Mouse (Mus musculus): ENCODE measurements at regions not wholly inside any gene's neighbourhood (a gene's known extent, or its start where the extent isn't known, plus 50 kb on each side); places are given as distances from the start of the nearest gene placed in this dataset.

- Histone ChIP-seq H3K79me2 (replicated peaks; ENCODE audit: control insufficient read depth, insufficient read depth, low read length) (no peaks in the 10 kb centered on the region), H3K36me3 (ENCODE audit: control insufficient read depth, insufficient read depth, low read length) (no peaks in the 10 kb centered on the region), H3K27ac (no peak overlapping the region), H3K4me3 (no peak overlapping the region), H3K4me1 (ENCODE audit: control insufficient read depth, insufficient read depth, low read length) (no peaks in the 10 kb centered on the region), H3K9ac (ENCODE audit: low read depth, low read length) (no peak overlapping the region), H3K27me3 (ENCODE audit: control insufficient read depth, insufficient read depth, low read length) (no peaks in the 10 kb centered on the region)
- WGBS, result 65% methylated on average over 1 of the region's 1 CpGs
- intact Hi-C loops (cut with DNase I), result no loop called here
- TF ChIP-seq CTCF (IDR thresholded peaks at IDR 0.05) (no peak), POLR2A (IDR thresholded peaks at IDR 0.05; ENCODE audit: insufficient read depth, low read depth, low read length) (no peak), EP300 (IDR thresholded peaks at IDR 0.05; ENCODE audit: insufficient read depth, low read depth, low read length) (no peak)
- DNase-seq, result no peak
Observed at GRCm38 (mm10) chr3:8036697-8037096, 1416.5 kb upstream of the 1700008P02Rik start.

GRCm38 (mm10) chr3:8035091-8035729 is 1415.0 kb upstream of the 1700008P02Rik start:
- Histone ChIP-seq H3K4me3 (no peak overlapping the region), H3K36me3 (ENCODE audit: control insufficient read depth, insufficient read depth, low read length) (no peaks in the 10 kb centered on the region), H3K79me2 (replicated peaks; ENCODE audit: control insufficient read depth, insufficient read depth, low read length) (no peaks in the 10 kb centered on the region), H3K27me3 (ENCODE audit: control insufficient read depth, insufficient read depth, low read length) (no peaks in the 10 kb centered on the region), H3K27ac (no peak overlapping the region), H3K9ac (ENCODE audit: low read depth, low read length) (no peak overlapping the region), H3K4me1 (ENCODE audit: control insufficient read depth, insufficient read depth, low read length) (no peaks in the 10 kb centered on the region)
- DNase-seq, result no peak
- no peak for TF ChIP-seq CTCF (IDR thresholded peaks at IDR 0.05)
- TF ChIP-seq EP300 (IDR thresholded peaks at IDR 0.05; ENCODE audit: insufficient read depth, low read depth, low read length), result no peak
- no peak for TF ChIP-seq POLR2A (IDR thresholded peaks at IDR 0.05; ENCODE audit: insufficient read depth, low read depth, low read length)
- intact Hi-C loops (cut with DNase I), result no loop called here
- WGBS, result 77% methylated on average over 14 of the region's 14 CpGs

GRCm38 (mm10) chr3:8026325-8027017 is 1406.2 kb upstream of the 1700008P02Rik start:
- no peak overlapping the region for H3K27ac ChIP-seq
- TF ChIP-seq CTCF (IDR thresholded peaks at IDR 0.05) (no peak), EP300 (IDR thresholded peaks at IDR 0.05; ENCODE audit: insufficient read depth, low read depth, low read length) (no peak), POLR2A (IDR thresholded peaks at IDR 0.05; ENCODE audit: insufficient read depth, low read depth, low read length) (no peak)
- intact Hi-C loops (cut with DNase I), result no loop called here
- no peak overlapping the region for H3K4me3 ChIP-seq
- H3K4me1 ChIP-seq (ENCODE audit: control insufficient read depth, insufficient read depth, low read length), result no peaks in the 10 kb centered on the region
- no peak for DNase-seq
- H3K79me2 ChIP-seq (replicated peaks; ENCODE audit: control insufficient read depth, insufficient read depth, low read length), result no peaks in the 10 kb centered on the region
- H3K36me3 ChIP-seq (ENCODE audit: control insufficient read depth, insufficient read depth, low read length), result no peaks in the 10 kb centered on the region
- WGBS, result 65% methylated on average over 4 of the region's 4 CpGs
- H3K27me3 ChIP-seq (ENCODE audit: control insufficient read depth, insufficient read depth, low read length), result no peaks in the 10 kb centered on the region
- H3K9ac ChIP-seq (ENCODE audit: low read depth, low read length), result no peak overlapping the region

GRCm38 (mm10) chr3:8022654-8023053 is 1402.4 kb upstream of the 1700008P02Rik start:
- intact Hi-C loops (cut with DNase I), result no loop called here
- no peak for TF ChIP-seq POLR2A (IDR thresholded peaks at IDR 0.05; ENCODE audit: insufficient read depth, low read depth, low read length)
- no peak for TF ChIP-seq CTCF (IDR thresholded peaks at IDR 0.05)
- TF ChIP-seq EP300 (IDR thresholded peaks at IDR 0.05; ENCODE audit: insufficient read depth, low read depth, low read length), result no peak
- 85% methylated on average over 10 of the region's 10 CpGs for WGBS
- Histone ChIP-seq H3K27me3 (ENCODE audit: control insufficient read depth, insufficient read depth, low read length) (no peaks in the 10 kb centered on the region), H3K36me3 (ENCODE audit: control insufficient read depth, insufficient read depth, low read length) (no peaks in the 10 kb centered on the region), H3K79me2 (replicated peaks; ENCODE audit: control insufficient read depth, insufficient read depth, low read length) (no peaks in the 10 kb centered on the region), H3K9ac (ENCODE audit: low read depth, low read length) (no peak overlapping the region), H3K4me3 (no peak overlapping the region), H3K27ac (no peak overlapping the region), H3K4me1 (ENCODE audit: control insufficient read depth, insufficient read depth, low read length) (no peaks in the 10 kb centered on the region)
- DNase-seq, result no peak

GRCm38 (mm10) chr3:8017489-8017888 is 1397.2 kb upstream of the 1700008P02Rik start:
- TF ChIP-seq POLR2A (IDR thresholded peaks at IDR 0.05; ENCODE audit: insufficient read depth, low read depth, low read length), result no peak
- TF ChIP-seq EP300 (IDR thresholded peaks at IDR 0.05; ENCODE audit: insufficient read depth, low read depth, low read length), result no peak
- TF ChIP-seq CTCF (IDR thresholded peaks at IDR 0.05), result no peak
- Histone ChIP-seq H3K36me3 (ENCODE audit: control insufficient read depth, insufficient read depth, low read length) (no peaks in the 10 kb centered on the region), H3K79me2 (replicated peaks; ENCODE audit: control insufficient read depth, insufficient read depth, low read length) (no peaks in the 10 kb centered on the region), H3K4me3 (no peak overlapping the region), H3K27ac (no peak overlapping the region), H3K27me3 (ENCODE audit: control insufficient read depth, insufficient read depth, low read length) (no peaks in the 10 kb centered on the region), H3K4me1 (ENCODE audit: control insufficient read depth, insufficient read depth, low read length) (no peaks in the 10 kb centered on the region), H3K9ac (ENCODE audit: low read depth, low read length) (no peak overlapping the region)
- 65% methylated on average over 3 of the region's 3 CpGs for WGBS
- no peak for DNase-seq
- intact Hi-C loops (cut with DNase I), result no loop called here

GRCm38 (mm10) chr3:8016945-8017344 is 1396.7 kb upstream of the 1700008P02Rik start:
- Histone ChIP-seq H3K36me3 (ENCODE audit: control insufficient read depth, insufficient read depth, low read length) (no peaks in the 10 kb centered on the region), H3K4me3 (no peak overlapping the region), H3K27me3 (ENCODE audit: control insufficient read depth, insufficient read depth, low read length) (no peaks in the 10 kb centered on the region), H3K79me2 (replicated peaks; ENCODE audit: control insufficient read depth, insufficient read depth, low read length) (no peaks in the 10 kb centered on the region), H3K9ac (ENCODE audit: low read depth, low read length) (no peak overlapping the region), H3K4me1 (ENCODE audit: control insufficient read depth, insufficient read depth, low read length) (no peaks in the 10 kb centered on the region), H3K27ac (no peak overlapping the region)
- TF ChIP-seq POLR2A (IDR thresholded peaks at IDR 0.05; ENCODE audit: insufficient read depth, low read depth, low read length) (no peak), EP300 (IDR thresholded peaks at IDR 0.05; ENCODE audit: insufficient read depth, low read depth, low read length) (no peak), CTCF (IDR thresholded peaks at IDR 0.05) (no peak)
- intact Hi-C loops (cut with DNase I), result no loop called here
- DNase-seq, result no peak

All from heart, adult 2 months (tissue).